Mouse (Mus musculus): ENCODE measurements around the gene Gm156. TPM values are rescaled to one million over a fixed set of nuclear protein-coding genes. Genes with fewer than 3 reads are reported as not detected.

Gm156 gene
- not detected in 2 replicates for polyA plus RNA-seq (2012; rRNA removed)

DNA sequence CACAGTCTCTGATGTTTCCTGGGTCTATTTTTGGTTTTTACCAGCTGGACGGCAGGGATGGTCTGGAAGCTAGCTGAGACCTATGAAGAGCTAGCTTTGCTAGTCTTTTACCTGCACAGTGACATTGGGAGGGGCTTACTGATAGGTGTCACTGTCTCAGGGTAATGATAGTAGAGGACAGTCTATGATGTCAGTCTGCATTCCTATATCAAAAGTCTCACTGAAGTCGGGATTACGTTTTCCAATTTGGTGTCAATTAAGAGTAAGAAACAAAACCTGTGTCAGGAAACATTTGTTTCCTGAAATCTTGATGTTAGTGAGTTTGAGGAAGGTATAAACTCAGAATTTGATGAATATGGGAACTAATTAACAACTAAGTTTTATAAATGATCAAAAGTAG, at the start of gene Gm156:
Gene Gm156 (minus strand): TSS at position 101 of the 400 bp plus-strand sequence.

DNA sequence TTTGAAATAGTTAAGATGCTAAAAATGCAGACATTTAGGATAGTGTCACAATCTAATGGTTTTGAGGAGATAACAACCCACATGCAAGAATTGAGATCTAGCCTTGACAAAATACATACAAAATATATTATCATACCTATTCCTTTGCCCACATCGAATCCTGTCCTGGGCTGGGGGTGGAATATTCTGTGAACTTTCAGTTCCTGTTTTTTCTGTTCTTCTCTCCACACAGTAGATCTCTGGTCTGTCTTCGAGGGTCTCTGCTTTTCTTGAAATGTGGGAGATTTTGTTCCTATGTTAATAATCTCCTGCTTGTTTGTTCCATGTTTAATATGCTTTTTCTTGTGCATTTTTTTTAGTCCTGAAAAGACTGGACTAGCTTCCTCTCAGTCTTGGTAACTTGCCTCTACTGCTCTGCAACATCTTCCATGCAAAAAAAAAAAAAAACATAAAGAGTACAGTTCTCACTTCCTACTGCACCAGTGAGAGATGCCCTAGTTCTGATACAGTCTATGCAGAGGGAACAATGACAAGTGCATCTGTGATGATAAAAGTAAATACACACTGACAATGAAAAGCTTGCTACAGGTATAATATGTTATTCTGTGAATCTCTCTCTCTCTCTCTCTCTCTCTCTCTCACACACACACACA, 43.9 kb downstream of the Gm156 start, which contains the start of gene Klri2:
Gene Klri2 (minus strand): TSS at position 416 of the 653 bp plus-strand sequence.

DNA sequence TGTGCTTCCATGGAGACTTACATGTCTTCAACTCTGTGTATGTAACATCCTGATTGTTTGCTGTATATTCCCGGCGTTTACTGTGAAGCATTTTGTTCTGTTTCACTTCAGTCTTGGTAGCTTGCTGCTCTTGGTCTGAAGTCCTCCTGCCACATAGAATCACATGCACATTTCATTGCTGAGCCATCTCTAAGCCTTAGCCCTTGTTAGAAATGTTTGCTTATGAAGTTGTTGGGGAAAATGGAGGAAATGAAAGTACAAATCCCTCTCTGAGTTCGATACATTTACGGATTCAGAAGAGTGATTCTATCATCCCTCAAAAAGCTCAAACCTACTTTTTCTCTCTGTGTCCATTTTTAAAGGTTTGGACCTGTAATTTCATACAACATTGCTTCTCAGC, 67.0 kb downstream of the Gm156 start, which contains the start of gene Klri1:
Gene Klri1 (minus strand): TSS at position 101 of the 400 bp plus-strand sequence.

Other genes with a start within 250 kb of the Gm156 start
- 0.14 and 0.29 TPM in 2 replicates for gene Klre1, start 206.4 kb downstream of the Gm156 start, polyA plus RNA-seq (2012; rRNA removed)
- 1.0 and 1.3 TPM in 2 replicates for gene Klrd1, start 192.5 kb downstream of the Gm156 start, polyA plus RNA-seq (2012; rRNA removed)
- gene Klrk1, start 160.4 kb downstream of the Gm156 start, polyA plus RNA-seq (2012; rRNA removed): 0.71 and 1.2 TPM in 2 replicates
- gene Klrc3, start 140.9 kb downstream of the Gm156 start, polyA plus RNA-seq (2012; rRNA removed): 0.08 TPM in 1 of 2 replicates, not detected in the other
- gene Klrc2, start 123.6 kb downstream of the Gm156 start, polyA plus RNA-seq (2012; rRNA removed): 0.12 and 0.13 TPM in 2 replicates
- 0.52 and 0.71 TPM in 2 replicates for gene Klrc1, start 105.3 kb downstream of the Gm156 start, polyA plus RNA-seq (2012; rRNA removed)
- gene Klri1, start 67.1 kb downstream of the Gm156 start, polyA plus RNA-seq (2012; rRNA removed): not detected in 2 replicates
- gene Klri2, start 43.8 kb downstream of the Gm156 start, polyA plus RNA-seq (2012; rRNA removed): 0.02 and 0.06 TPM in 2 replicates
- not detected in 2 replicates for gene Gm17631, start 78.4 kb upstream of the Gm156 start, polyA plus RNA-seq (2012; rRNA removed)
- 0.81 and 0.88 TPM in 2 replicates for gene Klra17, start 92.4 kb upstream of the Gm156 start, polyA plus RNA-seq (2012; rRNA removed)
- gene Klra5, start 133.4 kb upstream of the Gm156 start, polyA plus RNA-seq (2012; rRNA removed): 0.23 and 0.59 TPM in 2 replicates
- not detected in 2 replicates for gene Klra6, start 242.7 kb upstream of the Gm156 start, polyA plus RNA-seq (2012; rRNA removed)

Measured in liver, embryonic 18 days (tissue).